Mouse (Mus musculus) embryonic facial prominence, embryonic 10.5 days (tissue): Measurements from ENCODE around the gene Cct5. TPM values are rescaled to one million over a fixed set of nuclear protein-coding genes. Genes with fewer than 3 reads are reported as not detected.

Experiments used
- DNase-seq: peaks from one replicate; pipeline ENCODE4 v3.0.0-alpha.2; 2017; ENCODE audit warnings: low spot score
- H3K27ac ChIP-seq: fragments of 300-500 bp; sonication (generic); replicated peaks from 2 replicates; pipeline ENCODE4 v1.5.1; 2016; ENCODE audit warnings: mild to moderate bottlenecking
- H3K27me3 ChIP-seq: fragments of 300-500 bp; sonication (generic); replicated peaks from 2 replicates; pipeline ENCODE4 v1.6.1; 2016; ENCODE audit warnings: low read depth, mild to moderate bottlenecking; ENCODE audit not compliant: poor library complexity, severe bottlenecking
- H3K36me3 ChIP-seq: fragments of 300-500 bp; sonication (generic); replicated peaks from 2 replicates; pipeline ENCODE4 v1.6.1; 2016; ENCODE audit warnings: mild to moderate bottlenecking, moderate library complexity
- H3K4me1 ChIP-seq: fragments of 300-500 bp; sonication (generic); 2 replicates; pipeline ENCODE4 v1.6.1; 2016
- H3K4me3 ChIP-seq: fragments of 300-500 bp; sonication (generic); 2 replicates; pipeline ENCODE4 v1.5.1; 2016; ENCODE audit warnings: mild to moderate bottlenecking, moderate library complexity
- H3K9me3 ChIP-seq: fragments of 300-500 bp; sonication (generic); 2 replicates; pipeline ENCODE4 v1.6.1; 2016; ENCODE audit warnings: mild to moderate bottlenecking
- WGBS: fragments of 180-500 bp; shearing (Covaris S2); methylation state at CpG from one replicate; pipeline ENCODE4 v1.1.7; 2016; 5-methylcytosine and 5-hydroxymethylcytosine counted together
- polyA plus RNA-seq: library from polyadenylated mRNA; unstranded; fragments of >200 nt; fragmentation: Nextera tagmentation; extraction: Ambion mirVana; gene quantifications from 2 replicates; pipeline ENCODE4 v1.2.1, GENCODE M21; 2016

Cct5 gene
- polyA plus RNA-seq: 782 and 839 TPM in 2 replicates

GRCm38 (mm10) chr15:31601646-31602374 is at the start of gene Cct5, which contains the start of gene Fam173b:
TSS of gene Cct5 (minus strand) at chr15:31601804.
TSS of gene Fam173b (plus strand) at chr15:31601852.
- peaks cover 25% of the 10 kb centered on the region for H3K4me1 ChIP-seq
- H3K27ac ChIP-seq: peak within 1 kb of the TSS; percentile 94
- H3K9me3 ChIP-seq: no peaks in the 10 kb centered on the region
- WGBS: under 1% methylated on average over 63 of the region's 63 CpGs
- H3K27me3 ChIP-seq: no peaks in the 10 kb centered on the region
- H3K36me3 ChIP-seq: peaks cover 22% of the 10 kb centered on the region
- DNase-seq: peak; percentile 99
- peak within 1 kb of the TSS; percentile 98 for H3K4me3 ChIP-seq

- WGBS: 95% methylated on average over 7 of the region's 7 CpGs
- Histone ChIP-seq H3K27me3 (no peaks in the 10 kb centered on the region), H3K4me3 (no peak overlapping the region), H3K4me1 (no peaks in the 10 kb centered on the region), H3K27ac (no peak overlapping the region), H3K9me3 (no peaks in the 10 kb centered on the region), H3K36me3 (no peaks in the 10 kb centered on the region)
- no peak for DNase-seq
These were observed 49.2 kb upstream of the Cct5 start for GRCm38 (mm10) chr15:31650821-31651220.

GRCm38 (mm10) chr15:31649691-31650090 is 48.1 kb upstream of the Cct5 start:
- 94% methylated on average over 12 of the region's 12 CpGs for WGBS
- Histone ChIP-seq H3K27ac (no peak overlapping the region), H3K9me3 (no peaks in the 10 kb centered on the region), H3K27me3 (no peaks in the 10 kb centered on the region), H3K4me3 (no peak overlapping the region), H3K4me1 (no peaks in the 10 kb centered on the region), H3K36me3 (no peaks in the 10 kb centered on the region)
- DNase-seq: no peak

- WGBS: 76% methylated on average over 8 of the region's 8 CpGs
- DNase-seq: no peak
- H3K4me1 ChIP-seq: no peaks in the 10 kb centered on the region
These were observed 46.4 kb upstream of the Cct5 start for GRCm38 (mm10) chr15:31647851-31648569.

GRCm38 (mm10) chr15:31647225-31647624 is 45.6 kb upstream of the Cct5 start:
- Histone ChIP-seq H3K4me3 (no peak overlapping the region), H3K4me1 (no peaks in the 10 kb centered on the region), H3K27me3 (no peaks in the 10 kb centered on the region), H3K9me3 (no peaks in the 10 kb centered on the region), H3K27ac (no peak overlapping the region), H3K36me3 (no peaks in the 10 kb centered on the region)
- DNase-seq: no peak
- 88% methylated on average over 6 of the region's 6 CpGs for WGBS

More at GRCm38 (mm10) chr15:31647851-31648569, 46.4 kb upstream of the Cct5 start:
- H3K36me3 ChIP-seq: no peaks in the 10 kb centered on the region
- no peak overlapping the region for H3K27ac ChIP-seq
- H3K4me3 ChIP-seq: no peak overlapping the region
- H3K9me3 ChIP-seq: no peaks in the 10 kb centered on the region
- H3K27me3 ChIP-seq: no peaks in the 10 kb centered on the region

- H3K4me3 ChIP-seq: no peak overlapping the region
- no peak overlapping the region for H3K27ac ChIP-seq
- H3K27me3 ChIP-seq: no peaks in the 10 kb centered on the region
- no peaks in the 10 kb centered on the region for H3K36me3 ChIP-seq
- 0 out of 2 replicates have a peak, but pooled peaks cover 3% of the 10 kb centered on the region for H3K9me3 ChIP-seq
- DNase-seq: no peak
- WGBS: 89% methylated on average over 9 of the region's 9 CpGs
- H3K4me1 ChIP-seq: peaks cover 6% of the 10 kb centered on the region
These were observed 34.5 kb upstream of the Cct5 start for GRCm38 (mm10) chr15:31636091-31636595.

GRCm38 (mm10) chr15:31634582-31634981 is 33.0 kb upstream of the Cct5 start:
- no peaks in the 10 kb centered on the region for H3K27me3 ChIP-seq
- 89% methylated on average over 6 of the region's 6 CpGs for WGBS
- no peak for DNase-seq
- H3K4me3 ChIP-seq: no peak overlapping the region
- no peaks in the 10 kb centered on the region for H3K36me3 ChIP-seq
- peaks cover 6% of the 10 kb centered on the region for H3K4me1 ChIP-seq
- no peak overlapping the region for H3K27ac ChIP-seq
- H3K9me3 ChIP-seq: 0 out of 2 replicates have a peak, but pooled peaks cover 3% of the 10 kb centered on the region

- WGBS: 86% methylated on average over 4 of the region's 4 CpGs
- Histone ChIP-seq H3K4me3 (no peak overlapping the region), H3K27me3 (no peaks in the 10 kb centered on the region), H3K4me1 (peaks cover 17% of the 10 kb centered on the region), H3K9me3 (0 out of 2 replicates have a peak, but pooled peaks cover 3% of the 10 kb centered on the region), H3K36me3 (no peaks in the 10 kb centered on the region), H3K27ac (no peak overlapping the region)
- no peak for DNase-seq
These were observed 30.9 kb upstream of the Cct5 start for GRCm38 (mm10) chr15:31632478-31632877.

GRCm38 (mm10) chr15:31631396-31631858 is 29.8 kb upstream of the Cct5 start:
- Histone ChIP-seq H3K4me3 (no peak overlapping the region), H3K36me3 (no peaks in the 10 kb centered on the region), H3K4me1 (peaks cover 21% of the 10 kb centered on the region), H3K27me3 (no peaks in the 10 kb centered on the region), H3K9me3 (0 out of 2 replicates have a peak, but pooled peaks cover 3% of the 10 kb centered on the region), H3K27ac (no peak overlapping the region)
- no peak for DNase-seq
- WGBS: 73% methylated on average over 12 of the region's 12 CpGs

- Histone ChIP-seq H3K4me3 (no peak overlapping the region), H3K4me1 (peaks cover 21% of the 10 kb centered on the region), H3K36me3 (no peaks in the 10 kb centered on the region), H3K27me3 (no peaks in the 10 kb centered on the region), H3K9me3 (0 out of 2 replicates have a peak, but pooled peaks cover 3% of the 10 kb centered on the region), H3K27ac (no peak overlapping the region)
- 90% methylated on average over 3 of the region's 3 CpGs for WGBS
- DNase-seq: no peak
These were observed 28.0 kb upstream of the Cct5 start for GRCm38 (mm10) chr15:31629556-31629955.

GRCm38 (mm10) chr15:31628180-31628579 is 26.6 kb upstream of the Cct5 start:
- WGBS: 77% methylated on average over 10 of the region's 10 CpGs
- H3K9me3 ChIP-seq: no peaks in the 10 kb centered on the region
- no peaks in the 10 kb centered on the region for H3K27me3 ChIP-seq
- H3K27ac ChIP-seq: no peak overlapping the region
- no peak for DNase-seq
- H3K4me1 ChIP-seq: peaks cover 21% of the 10 kb centered on the region
- H3K4me3 ChIP-seq: no peak overlapping the region
- peaks cover 7% of the 10 kb centered on the region for H3K36me3 ChIP-seq

GRCm38 (mm10) chr15:31627277-31628154 is 25.9 kb upstream of the Cct5 start:
- peak; percentile 27 for DNase-seq
- WGBS: 51% methylated on average over 12 of the region's 12 CpGs
- Histone ChIP-seq H3K4me1 (peaks cover 21% of the 10 kb centered on the region), H3K36me3 (peaks cover 13% of the 10 kb centered on the region), H3K27ac (peak overlapping the region; percentile 81), H3K27me3 (no peaks in the 10 kb centered on the region), H3K4me3 (no peak overlapping the region), H3K9me3 (no peaks in the 10 kb centered on the region)
